Mouse (Mus musculus): ENCODE data around the gene Blm. TPM values are rescaled to one million over a fixed set of nuclear protein-coding genes. Genes with fewer than 3 reads are reported as not detected.

Blm gene
- polyA plus RNA-seq, 1 experiment from 2014 or later = 11.2 TPM

- WGBS = 89% methylated on average over 3 of the region's 3 CpGs
- ATAC-seq (ENCODE audit: low read depth) = no peak
- no peaks in the 10 kb centered on the region for H3K27me3 ChIP-seq (ENCODE audit: control insufficient read depth, insufficient read depth, low read length)
- H3K36me3 ChIP-seq (ENCODE audit: control insufficient read depth, insufficient read depth, low read length) = no peaks in the 10 kb centered on the region
- H3K9me3 ChIP-seq (ENCODE audit: control insufficient read depth, low read length) = no peaks in the 10 kb centered on the region
- H3K4me2 ChIP-seq (ENCODE audit: low read depth, low read length) = no peak overlapping the region
- no peak overlapping the region for H3K27ac ChIP-seq (ENCODE audit: low read depth, low read length)
- no peaks in the 10 kb centered on the region for H3K4me1 ChIP-seq (ENCODE audit: control insufficient read depth, insufficient read depth, low read length)
- no peak overlapping the region for H3K4me3 ChIP-seq (ENCODE audit: low read depth, low read length)
- no peak overlapping the region for H3K9ac ChIP-seq (replicated peaks; ENCODE audit: low read depth, low read length)
These were observed 83.2 kb downstream of the Blm start for GRCm38 (mm10) chr7:80451550-80452232.

DNA sequence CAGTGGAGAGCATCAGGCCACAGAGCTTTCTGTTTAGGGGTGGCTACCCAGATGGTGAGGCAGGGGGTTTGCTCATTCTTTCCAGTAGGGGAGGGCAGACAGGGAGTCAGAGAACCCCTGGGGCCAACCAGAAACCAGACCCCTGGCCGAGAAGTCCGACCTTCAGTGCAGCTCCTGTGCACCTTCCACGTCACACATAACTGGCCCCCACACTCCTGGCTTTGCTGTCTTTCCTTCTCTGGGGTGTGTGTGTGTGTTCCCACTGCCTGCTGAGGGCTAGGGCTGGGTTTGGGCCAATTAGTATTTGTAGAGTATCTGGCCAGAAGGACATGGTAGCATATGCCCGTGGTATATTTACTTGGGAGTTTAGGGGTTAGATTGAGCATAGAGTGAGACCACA lies 84.6 kb downstream of the Blm start:
- no peak overlapping the region for H3K27ac ChIP-seq (ENCODE audit: low read depth, low read length)
- 74% methylated on average over 4 of the region's 4 CpGs for WGBS
- ATAC-seq (ENCODE audit: low read depth) = no peak

GRCm38 (mm10) chr7:80449620-80450091 lies 85.3 kb downstream of the Blm start:
- H3K9ac ChIP-seq (replicated peaks; ENCODE audit: low read depth, low read length) = no peak overlapping the region
- WGBS = 86% methylated on average over 6 of the region's 6 CpGs
- H3K4me3 ChIP-seq (ENCODE audit: low read depth, low read length) = no peak overlapping the region
- no peaks in the 10 kb centered on the region for H3K36me3 ChIP-seq (ENCODE audit: control insufficient read depth, insufficient read depth, low read length)
- H3K4me1 ChIP-seq (ENCODE audit: control insufficient read depth, insufficient read depth, low read length) = no peaks in the 10 kb centered on the region
- no peaks in the 10 kb centered on the region for H3K9me3 ChIP-seq (ENCODE audit: control insufficient read depth, low read length)
- no peak overlapping the region for H3K27ac ChIP-seq (ENCODE audit: low read depth, low read length)
- H3K27me3 ChIP-seq (ENCODE audit: control insufficient read depth, insufficient read depth, low read length) = no peaks in the 10 kb centered on the region
- no peak for ATAC-seq (ENCODE audit: low read depth)
- no peak overlapping the region for H3K4me2 ChIP-seq (ENCODE audit: low read depth, low read length)

More for the DNA sequence above, 84.6 kb downstream of the Blm start:
- Histone ChIP-seq H3K4me3 (ENCODE audit: low read depth, low read length) (no peak overlapping the region), H3K9ac (replicated peaks; ENCODE audit: low read depth, low read length) (no peak overlapping the region), H3K27me3 (ENCODE audit: control insufficient read depth, insufficient read depth, low read length) (no peaks in the 10 kb centered on the region), H3K36me3 (ENCODE audit: control insufficient read depth, insufficient read depth, low read length) (no peaks in the 10 kb centered on the region), H3K4me1 (ENCODE audit: control insufficient read depth, insufficient read depth, low read length) (no peaks in the 10 kb centered on the region), H3K4me2 (ENCODE audit: low read depth, low read length) (no peak overlapping the region), H3K9me3 (ENCODE audit: control insufficient read depth, low read length) (no peaks in the 10 kb centered on the region)

DNA sequence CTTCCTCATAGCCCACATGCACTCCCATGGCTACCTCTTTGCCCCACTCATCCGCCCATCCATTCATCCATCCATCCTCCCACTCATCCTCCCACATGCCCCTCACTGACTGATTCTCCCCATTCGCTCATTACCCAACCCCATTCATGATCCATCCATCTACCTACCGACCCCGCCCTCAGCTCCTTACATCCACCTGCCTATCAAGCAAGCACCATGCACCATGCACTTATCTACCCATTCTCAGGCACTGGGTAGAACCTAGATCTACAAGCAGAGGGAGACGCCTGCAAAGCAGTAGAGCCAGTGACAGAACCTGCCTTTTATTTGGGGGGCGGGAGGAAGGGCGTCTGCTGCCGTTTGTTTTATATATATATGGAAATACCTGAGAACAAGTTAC lies 87.6 kb downstream of the Blm start:
- Histone ChIP-seq H3K4me3 (ENCODE audit: low read depth, low read length) (no peak overlapping the region), H3K36me3 (ENCODE audit: control insufficient read depth, insufficient read depth, low read length) (no peaks in the 10 kb centered on the region), H3K4me1 (ENCODE audit: control insufficient read depth, insufficient read depth, low read length) (no peaks in the 10 kb centered on the region), H3K9ac (replicated peaks; ENCODE audit: low read depth, low read length) (no peak overlapping the region), H3K9me3 (ENCODE audit: control insufficient read depth, low read length) (no peaks in the 10 kb centered on the region), H3K4me2 (ENCODE audit: low read depth, low read length) (no peak overlapping the region), H3K27ac (ENCODE audit: low read depth, low read length) (no peak overlapping the region), H3K27me3 (ENCODE audit: control insufficient read depth, insufficient read depth, low read length) (no peaks in the 10 kb centered on the region)
- no peak for ATAC-seq (ENCODE audit: low read depth)
- WGBS = 94% methylated on average over 8 of the region's 8 CpGs

- H3K36me3 ChIP-seq (ENCODE audit: control insufficient read depth, insufficient read depth, low read length) = no peaks in the 10 kb centered on the region
- no peaks in the 10 kb centered on the region for H3K4me1 ChIP-seq (ENCODE audit: control insufficient read depth, insufficient read depth, low read length)
- H3K27me3 ChIP-seq (ENCODE audit: control insufficient read depth, insufficient read depth, low read length) = no peaks in the 10 kb centered on the region
- no peak overlapping the region for H3K4me2 ChIP-seq (ENCODE audit: low read depth, low read length)
- no peak overlapping the region for H3K9ac ChIP-seq (replicated peaks; ENCODE audit: low read depth, low read length)
- no peak overlapping the region for H3K27ac ChIP-seq (ENCODE audit: low read depth, low read length)
- no peak overlapping the region for H3K4me3 ChIP-seq (ENCODE audit: low read depth, low read length)
- no peaks in the 10 kb centered on the region for H3K9me3 ChIP-seq (ENCODE audit: control insufficient read depth, low read length)
- ATAC-seq (ENCODE audit: low read depth) = no peak
- 84% methylated on average over 7 of the region's 7 CpGs for WGBS
These were observed 88.6 kb downstream of the Blm start for GRCm38 (mm10) chr7:80446221-80446878.

DNA sequence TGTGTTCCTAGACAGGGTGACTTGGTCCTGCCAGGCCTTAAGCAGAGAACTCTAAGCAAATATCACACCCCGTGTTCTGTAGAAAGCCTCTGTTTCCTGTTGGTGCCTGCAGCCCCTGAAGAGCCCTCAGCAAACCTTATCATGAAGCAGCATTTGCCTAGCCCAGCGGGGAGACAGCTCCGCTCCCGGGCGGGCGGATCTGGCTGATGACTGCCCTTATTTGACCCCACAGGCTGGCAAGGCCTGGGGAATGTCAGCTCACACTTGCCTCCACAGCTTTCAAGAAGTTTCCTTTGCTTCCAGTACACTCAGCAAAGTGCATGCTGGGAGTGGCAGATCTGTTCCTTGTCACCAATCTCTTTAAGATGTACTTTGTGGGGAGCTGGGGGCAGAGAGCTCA lies 89.4 kb downstream of the Blm start:
- ATAC-seq (ENCODE audit: low read depth) = no peak
- no peaks in the 10 kb centered on the region for H3K4me1 ChIP-seq (ENCODE audit: control insufficient read depth, insufficient read depth, low read length)
- no peak overlapping the region for H3K4me3 ChIP-seq (ENCODE audit: low read depth, low read length)
- WGBS = 62% methylated on average over 6 of the region's 6 CpGs
- no peaks in the 10 kb centered on the region for H3K9me3 ChIP-seq (ENCODE audit: control insufficient read depth, low read length)
- no peaks in the 10 kb centered on the region for H3K36me3 ChIP-seq (ENCODE audit: control insufficient read depth, insufficient read depth, low read length)
- H3K4me2 ChIP-seq (ENCODE audit: low read depth, low read length) = no peak overlapping the region
- no peaks in the 10 kb centered on the region for H3K27me3 ChIP-seq (ENCODE audit: control insufficient read depth, insufficient read depth, low read length)
- no peak overlapping the region for H3K9ac ChIP-seq (replicated peaks; ENCODE audit: low read depth, low read length)
- H3K27ac ChIP-seq (ENCODE audit: low read depth, low read length) = no peak overlapping the region

DNA sequence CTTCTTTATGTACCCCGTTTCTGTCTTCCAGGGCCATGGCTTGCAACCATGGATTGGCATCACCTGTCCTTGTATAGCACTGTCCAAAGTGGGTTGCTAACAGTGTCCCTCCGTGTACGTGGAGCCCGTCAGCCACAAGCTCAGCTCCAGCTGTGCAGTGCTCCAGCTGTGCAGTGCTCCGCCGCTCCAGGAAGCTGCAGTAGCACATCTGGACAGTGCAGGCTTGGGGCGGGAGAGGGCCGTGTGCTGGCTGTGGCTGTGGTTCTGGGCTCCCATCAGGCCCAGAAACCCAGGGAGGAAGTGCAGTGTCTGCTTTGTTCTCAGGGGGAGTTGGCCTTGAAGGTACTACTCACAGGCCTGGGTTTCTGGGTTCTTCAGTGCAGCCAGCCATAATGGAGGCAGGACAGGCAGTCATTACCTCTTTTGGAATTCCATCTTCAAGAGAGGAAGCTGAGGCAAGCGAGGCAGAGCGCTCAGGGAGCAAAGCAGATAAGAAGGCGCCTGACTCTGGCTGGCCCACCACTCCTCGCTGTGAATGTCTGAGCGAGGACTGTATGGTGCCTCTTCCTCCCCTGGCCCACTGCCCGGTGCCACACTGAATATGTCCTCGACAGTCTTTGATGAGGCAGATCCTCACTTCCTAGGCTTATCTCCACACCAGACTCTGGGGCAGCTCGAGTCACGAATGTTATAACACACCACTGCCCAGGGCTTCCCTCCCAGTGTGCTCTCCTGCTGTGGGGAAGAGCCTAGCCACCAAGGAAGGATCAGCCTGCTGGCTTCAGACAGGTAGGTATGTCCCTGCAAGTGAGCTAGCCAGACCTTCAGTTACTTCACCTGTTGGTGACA lies 90.3 kb downstream of the Blm start:
- no peaks in the 10 kb centered on the region for H3K4me1 ChIP-seq (ENCODE audit: control insufficient read depth, insufficient read depth, low read length)
- no peaks in the 10 kb centered on the region for H3K9me3 ChIP-seq (ENCODE audit: control insufficient read depth, low read length)
- H3K4me3 ChIP-seq (ENCODE audit: low read depth, low read length) = no peak overlapping the region
- H3K27ac ChIP-seq (ENCODE audit: low read depth, low read length) = no peak overlapping the region
- WGBS = 67% methylated on average over 17 of the region's 17 CpGs
- H3K36me3 ChIP-seq (ENCODE audit: control insufficient read depth, insufficient read depth, low read length) = no peaks in the 10 kb centered on the region
- no peak overlapping the region for H3K4me2 ChIP-seq (ENCODE audit: low read depth, low read length)
- H3K27me3 ChIP-seq (ENCODE audit: control insufficient read depth, insufficient read depth, low read length) = no peaks in the 10 kb centered on the region
- no peak for ATAC-seq (ENCODE audit: low read depth)
- H3K9ac ChIP-seq (replicated peaks; ENCODE audit: low read depth, low read length) = no peak overlapping the region

DNA sequence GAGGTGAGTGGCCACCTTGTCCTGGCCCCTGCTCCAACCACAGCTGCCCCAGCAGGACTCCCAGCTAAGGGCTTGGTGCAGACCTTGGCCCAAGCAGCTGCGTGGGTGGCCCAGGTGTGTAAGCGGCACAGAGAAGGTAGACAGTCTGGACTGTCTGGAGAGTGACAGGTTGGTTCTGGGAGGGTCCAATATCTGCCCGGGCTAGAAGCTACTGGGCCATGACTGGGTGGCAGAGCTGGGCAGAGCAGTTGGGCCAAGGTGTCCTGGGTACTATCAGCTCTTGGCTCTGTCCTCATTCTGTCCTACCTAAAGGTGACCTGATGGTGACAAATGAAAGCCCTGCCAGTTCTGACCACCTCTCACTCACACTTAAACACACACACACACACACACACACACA lies 91.8 kb downstream of the Blm start:
- H3K36me3 ChIP-seq (ENCODE audit: control insufficient read depth, insufficient read depth, low read length) = no peaks in the 10 kb centered on the region
- no peaks in the 10 kb centered on the region for H3K9me3 ChIP-seq (ENCODE audit: control insufficient read depth, low read length)
- H3K9ac ChIP-seq (replicated peaks; ENCODE audit: low read depth, low read length) = no peak overlapping the region
- no peaks in the 10 kb centered on the region for H3K27me3 ChIP-seq (ENCODE audit: control insufficient read depth, insufficient read depth, low read length)
- no peaks in the 10 kb centered on the region for H3K4me1 ChIP-seq (ENCODE audit: control insufficient read depth, insufficient read depth, low read length)
- 66% methylated on average over 3 of the region's 3 CpGs for WGBS
- H3K4me3 ChIP-seq (ENCODE audit: low read depth, low read length) = no peak overlapping the region
- no peak for ATAC-seq (ENCODE audit: low read depth)
- H3K4me2 ChIP-seq (ENCODE audit: low read depth, low read length) = no peak overlapping the region
- H3K27ac ChIP-seq (ENCODE audit: low read depth, low read length) = no peak overlapping the region

All from neural tube, embryonic 14.5 days (tissue).